Mouse (Mus musculus): ENCODE measurements around the gene Atg16l2. TPM values are rescaled to one million over a fixed set of nuclear protein-coding genes. Genes with fewer than 3 reads are reported as not detected.

The Atg16l2 gene
- polyA plus RNA-seq, 1 experiment, result 31.9 TPM

GRCm38 (mm10) chr7:101223501-101223900 is 78.5 kb downstream of the Atg16l2 start:
- no peak for DNase-seq (ENCODE audit: low spot score)

- DNase-seq (ENCODE audit: low spot score), result no peak
These were observed 85.3 kb downstream of the Atg16l2 start for GRCm38 (mm10) chr7:101216724-101217123.

DNA sequence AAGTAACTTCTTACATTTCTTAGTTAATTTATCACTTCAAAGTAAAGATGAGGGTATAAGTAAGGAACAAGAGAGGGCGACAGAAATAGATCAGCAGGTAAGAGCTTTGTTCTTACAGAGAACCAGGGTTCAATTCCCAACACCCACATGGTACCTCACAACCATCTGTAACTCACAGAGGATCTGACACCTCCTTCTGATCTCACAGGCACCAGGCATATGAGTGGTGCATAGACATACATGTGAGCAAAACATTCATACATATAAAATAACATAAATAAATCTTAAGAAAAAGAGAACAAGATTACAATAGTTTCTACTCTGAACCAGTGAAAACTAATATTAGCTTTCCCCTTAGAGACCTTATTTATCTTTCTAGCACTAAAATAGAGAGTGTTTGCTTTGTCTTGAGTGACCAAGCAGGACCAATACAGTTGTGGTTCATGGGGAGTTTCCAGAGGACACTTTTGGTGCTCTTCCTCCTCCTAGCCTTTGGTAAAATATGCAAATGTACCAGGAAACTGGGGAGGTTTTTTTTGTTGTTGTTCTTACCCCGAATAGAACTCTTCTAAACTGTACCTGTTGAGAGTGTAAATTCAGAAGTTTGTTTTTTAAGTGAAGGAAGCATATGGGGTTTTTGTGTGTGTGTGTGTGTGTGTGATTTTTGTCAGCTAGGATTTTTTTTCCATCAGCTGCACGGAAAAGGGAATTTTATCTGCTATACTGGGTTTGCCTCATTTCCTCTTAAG is 88.4 kb downstream of the Atg16l2 start:
- DNase-seq (ENCODE audit: low spot score), result no peak

Other genes with a start within 250 kb of the Atg16l2 start
- 10.0 and 12.0 TPM in 2 replicates for gene Fchsd2, start 209.4 kb downstream of the Atg16l2 start, polyA plus RNA-seq (2012; rRNA removed)
- 54.2 and 72.7 TPM in 2 replicates for gene Stard10, start 14.8 kb upstream of the Atg16l2 start, polyA plus RNA-seq (2012; rRNA removed)
- gene Arap1, start 45.8 kb upstream of the Atg16l2 start, polyA plus RNA-seq (2012; rRNA removed), result 110 and 127 TPM in 2 replicates
- 1.5 TPM in 1 of 2 replicates, not detected in the other for gene Gm45837, start 108.6 kb upstream of the Atg16l2 start, polyA plus RNA-seq (2012; rRNA removed)
- 30.4 and 53.1 TPM in 2 replicates for gene Pde2a, start 119.4 kb upstream of the Atg16l2 start, polyA plus RNA-seq (2012; rRNA removed)